Mouse (Mus musculus) forebrain, embryonic 10.5 days (tissue): ENCODE measurements around the gene Kif21b. TPM values are rescaled to one million over a fixed set of nuclear protein-coding genes. Genes with fewer than 3 reads are reported as not detected.
A peak's percentile ranks its signal among the peaks of the same experiment; 100 is the strongest.

Experiments used
- DNase-seq: peaks from one replicate; pipeline ENCODE4 v3.0.0-alpha.2; 2017; ENCODE audit warnings: low spot score; ENCODE audit errors: extremely low spot score
- H3K27ac ChIP-seq: fragments of 300-500 bp; sonication (generic); 2 replicates; pipeline ENCODE4 v1.5.1; 2016; ENCODE audit warnings: mild to moderate bottlenecking
- H3K27me3 ChIP-seq: fragments of 300-500 bp; sonication (generic); 2 replicates; pipeline ENCODE4 v1.6.1; 2016; ENCODE audit warnings: mild to moderate bottlenecking; ENCODE audit not compliant: poor library complexity, severe bottlenecking
- H3K36me3 ChIP-seq: fragments of 300-500 bp; sonication (generic); replicated peaks from 2 replicates; pipeline ENCODE4 v1.6.1; 2016; ENCODE audit warnings: mild to moderate bottlenecking, moderate library complexity
- H3K4me1 ChIP-seq: fragments of 300-500 bp; sonication (generic); 2 replicates; pipeline ENCODE4 v1.6.1; 2016
- H3K4me3 ChIP-seq: fragments of 300-500 bp; sonication (generic); 2 replicates; pipeline ENCODE4 v1.5.1; 2016; ENCODE audit warnings: mild to moderate bottlenecking, moderate library complexity
- H3K9me3 ChIP-seq: fragments of 300-500 bp; sonication (generic); 2 replicates; pipeline ENCODE4 v1.6.1; 2016; ENCODE audit warnings: mild to moderate bottlenecking, moderate library complexity
- WGBS: fragments of 180-500 bp; shearing (Covaris S2); methylation state at CpG from one replicate; pipeline ENCODE4 v1.1.7; 2016; 5-methylcytosine and 5-hydroxymethylcytosine counted together
- polyA plus RNA-seq: library from polyadenylated mRNA; unstranded; fragments of >200 nt; fragmentation: Nextera tagmentation; extraction: Ambion mirVana; gene quantifications from 2 replicates; pipeline ENCODE4 v1.2.1, GENCODE M21; 2016

Kif21b gene
- polyA plus RNA-seq = 5.8 and 8.8 TPM in 2 replicates

DNA sequence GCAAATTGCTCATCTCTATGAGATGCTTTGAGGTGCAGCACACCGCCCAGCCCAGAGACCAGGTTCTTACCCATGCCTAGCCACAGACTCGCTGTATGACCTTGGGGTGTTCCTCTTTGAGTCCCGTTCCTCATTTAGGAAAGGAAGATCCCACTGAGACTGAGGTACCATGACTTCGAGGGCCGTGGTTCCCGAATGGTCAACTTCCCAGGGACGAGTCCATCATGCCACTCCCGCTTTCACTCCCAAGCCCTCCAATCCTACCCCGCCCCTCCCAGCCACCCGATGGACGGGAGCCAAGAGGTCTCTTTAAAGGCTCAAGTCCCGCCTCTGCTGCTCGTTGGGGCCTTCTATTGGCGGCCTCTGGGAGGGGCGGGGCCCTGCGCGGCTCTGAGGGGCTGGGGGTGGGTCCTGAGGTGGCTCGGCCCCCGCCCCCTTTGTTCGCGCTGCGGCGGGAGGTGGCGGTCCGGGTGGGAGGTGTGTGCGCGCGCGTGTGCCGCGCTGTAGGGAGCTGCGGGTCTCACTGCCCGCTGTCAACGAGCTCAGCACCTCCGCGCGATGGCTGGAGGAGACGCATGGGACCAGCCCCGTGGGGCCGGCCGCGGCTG, at the start of gene Kif21b:
Gene Kif21b (plus strand): TSS at position 439 of the 608 bp plus-strand sequence.
- Histone ChIP-seq H3K4me1 (peaks cover 72% of the 10 kb centered on the region), H3K4me3 (peak within 1 kb of the TSS; percentile 92), H3K27me3 (peaks cover 65% of the 10 kb centered on the region), H3K36me3 (no peaks in the 10 kb centered on the region), H3K27ac (peak within 1 kb of the TSS; percentile 92), H3K9me3 (no peaks in the 10 kb centered on the region)
- DNase-seq = peak; percentile 95
- WGBS = 1% methylated on average over 42 of the region's 42 CpGs

GRCm38 (mm10) chr1:136085988-136086685, 45.1 kb upstream of the Kif21b start:
- H3K27ac ChIP-seq = no peak overlapping the region
- no peaks in the 10 kb centered on the region for H3K36me3 ChIP-seq
- 0 out of 2 replicates have a peak, but pooled peaks cover 6% of the 10 kb centered on the region for H3K4me1 ChIP-seq
- peaks cover 6% of the 10 kb centered on the region; the same call in 1 of the 2 replicates for H3K9me3 ChIP-seq
- no peaks in the 10 kb centered on the region for H3K27me3 ChIP-seq
- H3K4me3 ChIP-seq = no peak overlapping the region
- 85% methylated on average over 3 of the region's 3 CpGs for WGBS
- DNase-seq = no peak

- H3K4me3 ChIP-seq = no peak overlapping the region
- no peaks in the 10 kb centered on the region for H3K36me3 ChIP-seq
- WGBS = 84% methylated on average over 9 of the region's 9 CpGs
- H3K27me3 ChIP-seq = no peaks in the 10 kb centered on the region
- H3K4me1 ChIP-seq = 0 out of 2 replicates have a peak, but pooled peaks cover 6% of the 10 kb centered on the region
- DNase-seq = no peak
- no peaks in the 10 kb centered on the region for H3K9me3 ChIP-seq
- no peak overlapping the region for H3K27ac ChIP-seq
Observed at GRCm38 (mm10) chr1:136089368-136090165, 41.6 kb upstream of the Kif21b start.

DNA sequence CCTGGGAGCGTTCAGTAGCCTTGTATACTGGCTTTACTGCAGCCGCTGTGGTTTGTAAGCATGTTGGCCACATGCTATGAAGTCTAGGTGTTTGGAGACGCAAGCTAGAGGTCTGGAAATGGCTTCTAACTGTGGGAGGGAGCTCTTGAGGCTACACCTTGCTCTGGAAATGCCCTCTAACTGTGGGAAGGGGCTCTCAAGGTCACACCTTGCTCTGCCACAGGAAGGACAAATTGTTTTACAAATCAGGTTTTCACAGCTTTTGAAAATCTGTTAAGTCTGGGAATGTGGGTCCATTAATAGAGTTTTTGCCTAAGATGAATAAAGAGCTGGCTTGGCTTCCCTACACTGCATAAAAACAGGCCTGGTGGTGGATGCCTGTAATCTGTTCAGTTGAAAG, 37.5 kb upstream of the Kif21b start:
- no peaks in the 10 kb centered on the region for H3K36me3 ChIP-seq
- H3K4me3 ChIP-seq = no peak overlapping the region
- no peak overlapping the region for H3K27ac ChIP-seq
- no peaks in the 10 kb centered on the region for H3K9me3 ChIP-seq
- no peak for DNase-seq
- no peaks in the 10 kb centered on the region for H3K27me3 ChIP-seq
- 0 out of 2 replicates have a peak, but pooled peaks cover 6% of the 10 kb centered on the region for H3K4me1 ChIP-seq
- 86% methylated on average over 3 of the region's 3 CpGs for WGBS

GRCm38 (mm10) chr1:136094807-136095206, 36.4 kb upstream of the Kif21b start:
- WGBS = 83% methylated on average over 5 of the region's 5 CpGs
- Histone ChIP-seq H3K4me3 (no peak overlapping the region), H3K9me3 (no peaks in the 10 kb centered on the region), H3K27ac (no peak overlapping the region), H3K4me1 (0 out of 2 replicates have a peak, but pooled peaks cover 6% of the 10 kb centered on the region), H3K27me3 (no peaks in the 10 kb centered on the region), H3K36me3 (no peaks in the 10 kb centered on the region)
- no peak for DNase-seq

- no peak overlapping the region for H3K27ac ChIP-seq
- DNase-seq = no peak
Observed at GRCm38 (mm10) chr1:136102094-136102493, 29.1 kb upstream of the Kif21b start.

GRCm38 (mm10) chr1:136102551-136102950, 28.6 kb upstream of the Kif21b start:
- 83% methylated on average over 3 of the region's 3 CpGs for WGBS
- H3K27me3 ChIP-seq = 0 out of 2 replicates have a peak, but pooled peaks cover 3% of the 10 kb centered on the region
- H3K4me1 ChIP-seq = peaks cover 17% of the 10 kb centered on the region
- H3K36me3 ChIP-seq = no peaks in the 10 kb centered on the region
- no peak overlapping the region for H3K4me3 ChIP-seq
- DNase-seq = no peak
- H3K9me3 ChIP-seq = no peaks in the 10 kb centered on the region
- H3K27ac ChIP-seq = 0 out of 2 replicates have a peak overlapping the region, but pooled peaks have one; percentile 26

More at GRCm38 (mm10) chr1:136102094-136102493, 29.1 kb upstream of the Kif21b start:
- H3K4me1 ChIP-seq = peaks cover 17% of the 10 kb centered on the region
- 0 out of 2 replicates have a peak, but pooled peaks cover 3% of the 10 kb centered on the region for H3K27me3 ChIP-seq
- 80% methylated on average over 4 of the region's 4 CpGs for WGBS
- no peaks in the 10 kb centered on the region for H3K9me3 ChIP-seq
- H3K4me3 ChIP-seq = no peak overlapping the region
- H3K36me3 ChIP-seq = no peaks in the 10 kb centered on the region

- no peaks in the 10 kb centered on the region for H3K9me3 ChIP-seq
- H3K27me3 ChIP-seq = 0 out of 2 replicates have a peak, but pooled peaks cover 3% of the 10 kb centered on the region
- DNase-seq = no peak
- no peak overlapping the region for H3K4me3 ChIP-seq
- 77% methylated on average over 2 of the region's 2 CpGs for WGBS
- peaks cover 17% of the 10 kb centered on the region for H3K4me1 ChIP-seq
- H3K36me3 ChIP-seq = no peaks in the 10 kb centered on the region
- 0 out of 2 replicates have a peak overlapping the region, but pooled peaks have one; percentile 26 for H3K27ac ChIP-seq
Observed at GRCm38 (mm10) chr1:136102981-136103380, 28.2 kb upstream of the Kif21b start.

GRCm38 (mm10) chr1:136103696-136104095, 27.5 kb upstream of the Kif21b start:
- Histone ChIP-seq H3K4me1 (peaks cover 17% of the 10 kb centered on the region), H3K27me3 (0 out of 2 replicates have a peak, but pooled peaks cover 3% of the 10 kb centered on the region), H3K36me3 (no peaks in the 10 kb centered on the region), H3K9me3 (no peaks in the 10 kb centered on the region), H3K4me3 (no peak overlapping the region), H3K27ac (no peak overlapping the region)
- 87% methylated on average over 7 of the region's 7 CpGs for WGBS
- no peak for DNase-seq

DNA sequence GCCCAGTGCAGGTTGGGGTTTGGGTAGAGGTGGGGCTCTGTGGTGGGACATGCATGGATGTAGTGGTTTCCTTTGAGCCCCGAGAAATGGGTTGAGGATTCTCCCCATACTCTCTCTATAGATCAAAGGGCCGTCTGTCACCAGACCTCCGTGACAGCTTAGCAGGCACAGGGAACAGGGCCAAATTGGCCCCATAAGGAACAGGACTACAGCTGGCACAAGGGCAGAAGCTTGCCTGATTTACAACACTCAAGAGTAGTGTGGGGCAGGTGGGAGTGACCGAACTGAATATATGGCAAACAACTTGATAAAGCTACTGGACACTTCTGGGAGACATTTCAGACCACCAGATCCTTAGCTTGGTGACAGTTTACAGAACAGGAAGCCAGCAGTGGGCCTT, 26.4 kb upstream of the Kif21b start:
- Histone ChIP-seq H3K36me3 (no peaks in the 10 kb centered on the region), H3K27ac (no peak overlapping the region), H3K27me3 (0 out of 2 replicates have a peak, but pooled peaks cover 3% of the 10 kb centered on the region), H3K4me1 (peaks cover 17% of the 10 kb centered on the region), H3K4me3 (no peak overlapping the region), H3K9me3 (no peaks in the 10 kb centered on the region)
- 58% methylated on average over 4 of the region's 4 CpGs for WGBS
- DNase-seq = no peak

- WGBS = 91% methylated on average over 2 of the region's 2 CpGs
- Histone ChIP-seq H3K4me1 (0 out of 2 replicates have a peak, but pooled peaks cover under 1% of the 10 kb centered on the region), H3K27me3 (0 out of 2 replicates have a peak, but pooled peaks cover 2% of the 10 kb centered on the region), H3K4me3 (no peak overlapping the region), H3K9me3 (peaks cover 5% of the 10 kb centered on the region; the same call in 1 of the 2 replicates), H3K27ac (no peak overlapping the region), H3K36me3 (no peaks in the 10 kb centered on the region)
- DNase-seq = no peak
Observed at GRCm38 (mm10) chr1:136109464-136109863, 21.7 kb upstream of the Kif21b start.

DNA sequence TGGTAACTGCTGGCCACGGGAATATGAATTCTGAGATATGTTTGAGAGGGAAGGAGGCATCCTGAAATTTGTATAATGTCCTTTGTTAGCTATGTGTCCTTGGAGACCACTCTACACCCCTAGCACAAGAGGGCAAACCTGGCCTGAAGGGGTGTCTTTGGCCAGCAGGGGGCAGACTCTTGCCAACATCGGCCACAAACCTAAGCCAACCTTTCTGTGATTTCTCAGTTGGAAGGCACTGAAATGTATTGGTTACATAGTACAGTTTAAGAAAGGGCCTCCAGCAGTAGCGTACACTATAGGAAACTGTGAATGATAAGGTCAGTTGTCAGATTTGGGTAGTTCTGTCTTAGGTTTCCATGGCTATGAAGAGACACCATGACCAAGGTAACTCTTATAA, 15.0 kb upstream of the Kif21b start:
- no peaks in the 10 kb centered on the region for H3K27me3 ChIP-seq
- peaks cover 5% of the 10 kb centered on the region; the same call in 1 of the 2 replicates for H3K9me3 ChIP-seq
- no peak overlapping the region for H3K4me3 ChIP-seq
- peaks cover 23% of the 10 kb centered on the region for H3K4me1 ChIP-seq
- WGBS = 36% methylated on average over 3 of the region's 3 CpGs
- peak; percentile 47 for DNase-seq
- no peaks in the 10 kb centered on the region for H3K36me3 ChIP-seq
- H3K27ac ChIP-seq = no peak overlapping the region
